Mouse (Mus musculus): Measurements from ENCODE around the gene Maml3. TPM values are rescaled to one million over a fixed set of nuclear protein-coding genes. Genes with fewer than 3 reads are reported as not detected.

Gene Maml3
- total RNA-seq, 2 experiments from 2014 or later = 8.7 to 9.8 TPM

- DNase-seq (ENCODE audit: low spot score in 2 of 2) = no peak
- Histone ChIP-seq H3K4me3 (no peak overlapping the region), H3K27ac (no peak overlapping the region)
- no peak for TF ChIP-seq CTCF (conservative IDR thresholded peaks at IDR 0.05)
These were observed 70.9 kb downstream of the Maml3 start for GRCm38 (mm10) chr3:52033857-52034588.

- Histone ChIP-seq H3K4me3 (no peak overlapping the region), H3K27ac (no peak overlapping the region)
- DNase-seq (ENCODE audit: low spot score in 2 of 2) = no peak
- no peak for TF ChIP-seq CTCF (conservative IDR thresholded peaks at IDR 0.05)
These were observed 73.5 kb downstream of the Maml3 start for GRCm38 (mm10) chr3:52031327-52031726.

- TF ChIP-seq CTCF (conservative IDR thresholded peaks at IDR 0.05) = peak; percentile 39
- Histone ChIP-seq H3K4me3 (peak overlapping the region; percentile 19; the same call in 1 of the 2 replicates), H3K27ac (peak overlapping the region; percentile 52; the same call in 1 of the 2 replicates)
- no peak for DNase-seq (ENCODE audit: low spot score in 2 of 2)
These were observed 74.8 kb downstream of the Maml3 start for GRCm38 (mm10) chr3:52030114-52030513.

GRCm38 (mm10) chr3:52029661-52030081 is 75.2 kb downstream of the Maml3 start:
- DNase-seq (ENCODE audit: low spot score in 2 of 2) = peak; percentile 41 to 51
- no peak for TF ChIP-seq CTCF (conservative IDR thresholded peaks at IDR 0.05)
- H3K27ac ChIP-seq = peak overlapping the region; percentile 58
- peak overlapping the region; percentile 19; the same call in 1 of the 2 replicates for H3K4me3 ChIP-seq

GRCm38 (mm10) chr3:52027972-52028371 is 76.9 kb downstream of the Maml3 start:
- no peak for TF ChIP-seq CTCF (conservative IDR thresholded peaks at IDR 0.05)
- DNase-seq (ENCODE audit: low spot score in 2 of 2) = no peak
- Histone ChIP-seq H3K4me3 (no peak overlapping the region), H3K27ac (no peak overlapping the region)

- TF ChIP-seq CTCF (conservative IDR thresholded peaks at IDR 0.05) = no peak
- H3K4me3 ChIP-seq = no peak overlapping the region
These were observed 82.4 kb downstream of the Maml3 start for GRCm38 (mm10) chr3:52022486-52022885.

GRCm38 (mm10) chr3:52018103-52018439 is 86.8 kb downstream of the Maml3 start:
- no peak for TF ChIP-seq CTCF (conservative IDR thresholded peaks at IDR 0.05)
- H3K4me3 ChIP-seq = peak overlapping the region; percentile 22; the same call in 1 of the 2 replicates
- no peak overlapping the region for H3K27ac ChIP-seq
- DNase-seq (ENCODE audit: low spot score in 2 of 2) = no peak

More at GRCm38 (mm10) chr3:52022486-52022885, 82.4 kb downstream of the Maml3 start:
- no peak for DNase-seq (ENCODE audit: low spot score in 2 of 2)
- H3K27ac ChIP-seq = no peak overlapping the region

GRCm38 (mm10) chr3:52017439-52018102 is 87.3 kb downstream of the Maml3 start:
- H3K27ac ChIP-seq = no peak overlapping the region
- peak overlapping the region; percentile 22; the same call in 1 of the 2 replicates for H3K4me3 ChIP-seq
- no peak for DNase-seq (ENCODE audit: low spot score in 2 of 2)
- TF ChIP-seq CTCF (conservative IDR thresholded peaks at IDR 0.05) = 0 out of 2 replicates have a peak, but pooled peaks have one; percentile 21

GRCm38 (mm10) chr3:52016178-52016577 is 88.7 kb downstream of the Maml3 start:
- no peak for TF ChIP-seq CTCF (conservative IDR thresholded peaks at IDR 0.05)
- no peak for DNase-seq (ENCODE audit: low spot score in 2 of 2)
- Histone ChIP-seq H3K27ac (no peak overlapping the region), H3K4me3 (no peak overlapping the region)

- Histone ChIP-seq H3K27ac (no peak overlapping the region), H3K4me3 (no peak overlapping the region)
- no peak for TF ChIP-seq CTCF (conservative IDR thresholded peaks at IDR 0.05)
- DNase-seq (ENCODE audit: low spot score in 2 of 2) = no peak
These were observed 89.3 kb downstream of the Maml3 start for GRCm38 (mm10) chr3:52015556-52015955.

- H3K4me3 ChIP-seq = no peak overlapping the region
- DNase-seq (ENCODE audit: low spot score in 2 of 2) = no peak
- no peak for TF ChIP-seq CTCF (conservative IDR thresholded peaks at IDR 0.05)
- no peak overlapping the region for H3K27ac ChIP-seq
These were observed 93.7 kb downstream of the Maml3 start for GRCm38 (mm10) chr3:52011032-52011710.

- H3K4me3 ChIP-seq = no peak overlapping the region
- H3K27ac ChIP-seq = 0 out of 2 replicates have a peak overlapping the region, but pooled peaks have one; percentile 39
- TF ChIP-seq CTCF (conservative IDR thresholded peaks at IDR 0.05) = peak; percentile 76
- peak in 1 of 2 experiments; percentile 29 for DNase-seq (ENCODE audit: low spot score in 2 of 2)
These were observed 95.6 kb downstream of the Maml3 start for GRCm38 (mm10) chr3:52009321-52009720.
